Mouse (Mus musculus) spleen, postnatal 36 days (tissue): ENCODE results near the gene Lmbrd2.
A peak's percentile ranks its signal among the peaks of the same experiment; 100 is the strongest.

Source experiments
- DNase-seq, 2 experiments: peaks; one replicate each; pipeline ENCODE4 v3.0.0; 2022; ENCODE audit warnings: low spot score in 2 of 2, mixed read lengths in 1 of 2

Lmbrd2 gene

DNA sequence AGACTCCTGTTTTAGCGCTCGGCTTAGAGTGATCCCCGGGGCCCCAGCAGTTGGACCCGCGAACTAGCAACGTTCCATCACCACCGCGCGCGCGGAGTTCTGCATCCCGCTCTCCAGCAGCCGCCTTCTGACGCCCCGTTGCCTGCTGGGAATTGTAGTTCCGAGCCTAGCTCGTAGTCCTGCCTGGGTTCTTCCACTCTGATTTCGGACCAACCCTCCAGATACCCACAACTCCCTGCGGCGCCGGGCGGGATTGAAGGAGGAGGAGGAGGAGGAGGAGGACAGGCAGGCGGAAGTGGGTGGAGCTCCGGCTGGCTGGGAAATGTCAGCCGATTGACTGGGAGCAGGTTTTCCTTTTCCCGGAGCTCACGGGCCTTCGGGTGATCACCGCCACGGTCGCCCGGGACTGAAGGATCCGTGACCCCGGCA, at the start of gene Lmbrd2:
TSS of gene Lmbrd2 (plus strand) at position 299 of the 429 bp plus-strand sequence.
- DNase-seq = peak; percentile 95 to 97

DNA sequence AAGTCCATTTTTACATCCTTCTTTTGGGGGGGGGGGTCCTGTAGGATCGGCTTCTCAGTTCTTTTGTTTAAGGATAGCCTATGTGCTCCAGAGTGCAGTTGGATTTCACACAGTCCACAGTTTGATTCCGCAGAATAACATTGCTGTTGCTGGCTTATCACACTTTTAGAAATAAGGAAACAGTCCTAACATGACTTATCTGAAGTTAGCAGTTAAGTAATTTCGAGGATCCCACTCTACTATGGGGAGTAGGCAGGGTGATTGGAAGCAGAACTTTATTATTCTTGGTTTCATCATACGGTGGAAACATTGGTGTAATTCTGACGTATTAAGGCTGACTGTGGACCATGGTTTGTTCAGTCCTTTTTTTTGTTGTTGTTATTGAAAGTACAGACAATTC, 49.7 kb upstream of the Lmbrd2 start:
- DNase-seq = no peak

DNA sequence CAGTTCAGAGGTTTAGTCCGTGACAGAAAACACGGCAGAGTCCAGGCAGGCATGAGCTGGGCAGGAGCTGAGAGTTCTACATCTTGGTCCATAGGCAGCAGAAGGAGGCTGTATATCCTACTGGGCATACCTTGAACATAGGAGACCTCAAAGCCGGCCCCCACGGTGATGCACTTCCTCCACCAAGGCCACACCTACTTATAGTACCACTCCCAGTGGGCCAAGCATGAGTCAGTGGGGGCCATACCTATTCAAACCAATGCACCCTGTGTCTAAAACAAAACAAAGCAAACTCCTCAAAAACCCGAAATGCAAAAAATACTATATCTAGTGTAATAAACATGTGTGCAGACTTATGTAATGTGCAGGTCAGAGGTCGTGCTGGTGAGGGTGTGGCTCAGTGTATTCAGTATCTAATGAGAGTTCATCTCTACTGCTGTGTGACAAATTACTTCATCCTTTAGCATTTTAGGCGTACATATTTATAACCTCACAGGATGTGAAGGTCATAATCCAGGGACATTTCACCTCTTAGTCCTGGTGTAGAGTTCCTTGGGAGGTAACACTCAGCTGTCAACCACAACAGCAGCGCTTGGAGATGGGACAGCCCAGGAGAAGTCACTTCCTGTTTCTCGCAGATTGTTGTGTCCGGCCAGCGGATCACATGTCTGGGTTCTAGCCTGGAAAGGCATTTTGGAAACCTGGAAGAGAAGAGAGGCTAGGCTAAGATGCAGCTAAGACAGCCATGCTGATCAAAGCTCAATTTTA, 46.6 kb upstream of the Lmbrd2 start:
- DNase-seq = no peak

DNA sequence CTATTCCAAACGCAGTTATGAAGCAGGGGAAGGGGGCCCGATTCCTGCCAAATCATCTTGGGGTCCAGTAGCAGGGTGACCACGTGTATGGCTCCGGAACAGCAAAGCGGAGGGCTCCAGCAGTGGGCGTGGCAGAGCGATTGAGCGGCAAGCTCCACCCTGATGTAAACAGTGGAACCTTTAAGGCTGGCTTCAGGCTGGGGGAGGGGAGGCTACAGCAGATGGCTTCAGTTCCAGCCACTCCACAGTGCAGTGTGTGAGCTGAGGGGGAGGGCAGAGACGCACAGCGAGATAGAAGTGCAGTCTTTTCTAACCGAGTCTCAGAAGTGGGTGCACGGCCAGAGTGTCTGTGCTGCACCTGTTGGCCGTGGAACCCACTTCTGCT, 46.0 kb upstream of the Lmbrd2 start:
- no peak for DNase-seq

DNA sequence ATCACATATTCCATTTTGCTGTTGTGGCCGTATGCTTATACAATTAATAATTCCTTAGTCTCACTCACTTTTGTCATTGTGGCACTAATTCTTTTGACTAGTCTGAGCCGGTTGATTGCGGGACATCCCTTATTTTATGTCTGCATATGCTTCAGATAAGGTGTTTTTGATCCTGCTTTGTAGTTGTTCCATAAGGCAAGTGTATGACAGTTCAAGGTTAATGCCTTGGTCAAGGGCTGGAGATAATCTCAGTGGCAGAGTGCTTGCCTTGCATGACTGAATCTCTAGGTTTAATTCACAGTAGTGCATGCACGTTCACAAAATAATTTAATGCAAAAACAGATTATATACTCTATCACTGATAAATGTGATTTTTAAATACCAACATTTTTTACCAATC, 43.5 kb upstream of the Lmbrd2 start:
- no peak for DNase-seq

DNA sequence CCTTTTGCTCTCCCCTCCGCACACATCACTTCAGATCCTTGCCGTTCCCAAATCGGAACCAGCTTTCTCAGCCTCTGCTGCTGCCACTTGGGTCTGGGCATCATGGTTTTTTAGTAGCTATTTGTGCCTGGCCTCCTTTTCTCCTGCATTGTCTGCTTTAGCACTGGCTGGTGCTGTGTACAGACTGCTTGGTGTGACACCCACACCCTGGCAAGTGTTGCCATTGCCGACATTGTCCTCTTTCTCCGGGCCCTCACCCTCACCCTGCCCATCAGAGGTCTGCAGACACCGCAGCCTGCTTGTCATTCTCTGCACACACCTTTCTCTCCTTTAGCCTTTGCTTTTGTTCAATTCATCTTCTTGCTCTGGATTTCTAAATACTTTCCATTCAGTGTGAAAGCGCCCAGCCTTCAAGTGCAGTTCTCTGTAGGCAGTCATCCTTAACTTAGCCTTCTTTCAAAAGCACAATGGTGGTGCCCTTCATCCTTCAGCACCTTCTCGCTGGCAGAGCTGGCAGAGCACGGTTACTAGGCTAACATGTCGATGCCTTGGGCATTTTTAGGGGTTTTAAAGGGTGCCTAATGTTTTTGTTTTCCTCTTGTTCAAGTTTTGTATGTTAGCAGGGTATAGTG, 39.8 kb upstream of the Lmbrd2 start:
- no peak for DNase-seq

DNA sequence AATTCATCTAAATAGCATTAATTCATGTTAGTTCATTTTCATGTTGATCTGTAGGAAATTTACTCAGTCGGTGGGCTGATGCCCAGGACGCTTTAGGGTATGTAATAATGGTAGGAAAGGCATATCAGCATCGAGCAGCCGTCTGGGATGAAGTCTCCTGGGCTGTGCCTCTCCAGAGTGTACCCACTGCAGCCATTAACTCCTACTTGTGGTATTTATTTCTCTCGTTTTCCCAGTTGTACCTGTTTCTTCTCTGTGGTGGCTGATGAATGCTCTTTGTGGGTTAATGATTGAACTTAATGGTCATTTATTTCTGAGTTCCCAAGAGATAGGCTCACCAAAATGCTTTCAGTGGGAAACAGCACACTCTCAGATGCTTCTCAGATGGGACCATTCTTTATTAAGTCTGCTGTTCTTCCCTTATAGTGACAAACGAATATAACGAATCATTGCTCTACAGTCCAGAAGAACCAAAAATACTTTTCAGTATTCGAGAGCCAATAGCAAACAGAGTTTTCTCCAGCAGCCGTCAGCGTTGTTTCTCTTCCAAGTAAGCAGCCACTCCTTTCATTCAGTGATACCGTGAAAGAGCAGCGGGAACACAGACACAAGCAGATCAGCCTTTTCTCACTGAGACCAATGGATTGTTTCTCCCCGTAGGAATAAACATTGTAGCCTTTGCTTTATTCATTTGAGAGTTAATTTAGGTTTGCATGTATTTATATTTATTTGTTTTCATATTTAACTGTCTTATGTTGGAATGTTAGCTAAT, 33.9 kb upstream of the Lmbrd2 start:
- DNase-seq = no peak

- DNase-seq = no peak
Observed at GRCm38 (mm10) chr15:9110526-9111347, 29.6 kb upstream of the Lmbrd2 start.

DNA sequence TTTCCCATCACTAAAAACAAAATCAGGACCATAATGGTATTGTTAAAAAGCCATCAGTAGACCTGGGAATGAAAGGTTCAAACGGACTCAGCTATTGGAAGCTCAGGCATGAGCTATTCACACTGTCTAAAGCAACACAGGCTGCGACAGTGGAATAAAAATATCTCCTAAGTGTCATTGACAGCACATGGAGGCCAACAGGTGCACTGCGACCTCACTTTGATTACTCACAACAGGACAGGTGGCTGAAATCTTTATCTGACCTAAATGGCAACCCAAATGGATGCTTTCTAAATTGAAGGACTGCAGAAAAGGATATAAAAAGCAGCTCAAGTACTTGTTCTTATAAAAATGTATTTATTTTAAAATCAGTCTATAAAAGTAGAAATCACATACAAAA, 28.7 kb upstream of the Lmbrd2 start:
- no peak for DNase-seq

GRCm38 (mm10) chr15:9113556-9113955, 26.8 kb upstream of the Lmbrd2 start:
- DNase-seq = no peak

GRCm38 (mm10) chr15:9114131-9114530, 26.2 kb upstream of the Lmbrd2 start:
- DNase-seq = no peak

- DNase-seq = no peak
Observed at GRCm38 (mm10) chr15:9114599-9114998, 25.8 kb upstream of the Lmbrd2 start.

- no peak for DNase-seq
Observed at GRCm38 (mm10) chr15:9118852-9119251, 21.5 kb upstream of the Lmbrd2 start.

GRCm38 (mm10) chr15:9120081-9120480, 20.3 kb upstream of the Lmbrd2 start:
- DNase-seq = peak in 1 of 2 experiments; percentile 13

DNA sequence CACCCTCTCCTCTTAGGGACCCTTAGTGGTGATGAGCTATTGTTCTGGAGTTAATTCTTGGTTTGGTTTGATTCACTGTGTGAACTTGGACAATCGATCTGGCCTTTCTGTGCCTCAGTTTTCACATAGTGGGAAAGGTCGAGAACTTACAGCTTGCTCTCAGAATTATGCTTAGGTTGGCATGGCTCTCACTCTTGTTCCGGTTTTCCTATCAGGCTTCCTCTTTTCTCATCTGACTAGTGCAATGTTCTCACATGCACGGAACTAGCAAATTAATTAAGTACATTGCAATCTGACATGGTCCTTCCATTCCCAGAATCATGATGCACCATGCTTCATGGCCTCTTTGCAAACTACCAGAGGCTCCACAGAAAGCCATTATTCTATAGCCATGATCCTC, 17.4 kb upstream of the Lmbrd2 start:
- DNase-seq = no peak

- no peak for DNase-seq
Observed at GRCm38 (mm10) chr15:9124856-9125255, 15.5 kb upstream of the Lmbrd2 start.

- DNase-seq = no peak
Observed at GRCm38 (mm10) chr15:9127051-9127791, 13.1 kb upstream of the Lmbrd2 start.

GRCm38 (mm10) chr15:9130772-9131498, 9.4 kb upstream of the Lmbrd2 start:
- DNase-seq = no peak

- DNase-seq = no peak
Observed at GRCm38 (mm10) chr15:9131499-9131888, 8.9 kb upstream of the Lmbrd2 start.

DNA sequence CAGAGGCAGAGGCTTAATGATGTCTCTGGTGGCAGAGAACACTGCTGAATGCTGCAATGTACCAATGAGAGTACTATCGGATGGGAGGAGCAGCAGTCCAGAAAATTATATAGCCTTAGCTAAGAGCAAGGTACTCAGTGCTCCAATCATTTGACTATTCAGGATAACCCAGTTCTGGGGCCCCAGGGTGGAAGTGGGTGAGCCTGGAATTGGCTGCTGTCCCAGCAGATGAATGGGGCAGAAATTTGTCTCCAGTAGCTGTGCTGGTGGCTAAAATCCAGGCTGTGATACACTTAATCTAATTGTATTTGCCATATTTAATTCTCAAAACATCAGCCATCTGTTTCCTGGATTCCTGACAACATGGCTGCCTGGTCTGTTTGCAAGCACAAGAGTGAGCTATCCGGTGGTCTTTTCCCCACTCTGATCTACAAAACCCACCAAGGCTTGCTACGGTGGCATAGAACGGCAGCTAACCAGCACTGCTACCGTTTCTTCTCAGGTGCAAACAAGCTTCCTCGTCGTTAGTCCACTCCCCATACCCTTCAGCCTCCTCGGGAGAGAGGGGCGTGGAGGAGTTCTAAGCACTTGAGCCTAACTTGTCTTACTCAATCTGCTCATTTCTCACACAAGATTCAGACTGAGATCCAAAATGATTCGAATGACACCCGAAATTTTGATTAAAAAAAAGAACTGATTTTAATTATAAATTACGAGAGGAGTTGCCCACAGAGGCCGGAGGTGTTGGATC, 7.5 kb upstream of the Lmbrd2 start:
- DNase-seq = no peak
